Mouse (Mus musculus): Measurements from ENCODE around the gene Tssk6. TPM values are rescaled to one million over a fixed set of nuclear protein-coding genes. Genes with fewer than 3 reads are reported as not detected.
A peak's percentile ranks its signal among the peaks of the same experiment; 100 is the strongest.

The Tssk6 gene
- polyA plus RNA-seq, 1 experiment from 2014 or later: 2.7 TPM

GRCm38 (mm10) chr8:69890813-69891241 lies 11.2 kb upstream of the Tssk6 start:
- peaks cover 61% of the 10 kb centered on the region for H3K27me3 ChIP-seq (ENCODE audit: insufficient read depth, poor library complexity, severe bottlenecking)
- no peak for DNase-seq (ENCODE audit: low spot score)
- peaks cover 63% of the 10 kb centered on the region for H3K4me1 ChIP-seq
- 41% methylated on average over 19 of the region's 19 CpGs for WGBS
- H3K4me3 ChIP-seq: no peak overlapping the region
- no peak overlapping the region for H3K27ac ChIP-seq
- no peaks in the 10 kb centered on the region for H3K9me3 ChIP-seq
- peaks cover 34% of the 10 kb centered on the region for H3K36me3 ChIP-seq

DNA sequence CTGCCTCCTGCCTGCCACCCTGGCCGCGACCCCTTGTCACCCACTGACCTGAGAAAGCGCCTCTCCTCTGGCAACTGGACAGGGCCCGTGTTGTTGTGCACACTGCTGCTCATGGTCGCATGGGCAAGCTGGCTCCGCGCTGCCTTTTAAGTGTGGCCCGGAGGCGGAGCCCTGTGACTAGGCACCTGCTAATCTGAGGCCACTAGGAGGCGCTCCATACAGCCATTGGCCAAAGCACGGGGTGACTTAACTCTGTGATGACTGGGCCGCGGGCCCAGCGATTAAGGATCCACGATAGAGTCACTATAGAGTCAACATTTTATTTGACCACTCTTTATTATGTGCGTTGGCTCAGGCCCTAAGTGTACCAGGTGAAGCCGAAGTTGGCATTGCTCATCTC lies 8.1 kb upstream of the Tssk6 start:
- no peak for DNase-seq (ENCODE audit: low spot score)
- 50% methylated on average over 17 of the region's 17 CpGs for WGBS
- peaks cover 63% of the 10 kb centered on the region for H3K4me1 ChIP-seq
- H3K27me3 ChIP-seq (ENCODE audit: insufficient read depth, poor library complexity, severe bottlenecking): peaks cover 31% of the 10 kb centered on the region
- no peak overlapping the region for H3K4me3 ChIP-seq
- no peak overlapping the region; the same call in 1 of the 2 replicates for H3K27ac ChIP-seq
- peaks cover 56% of the 10 kb centered on the region for H3K36me3 ChIP-seq
- no peaks in the 10 kb centered on the region for H3K9me3 ChIP-seq

GRCm38 (mm10) chr8:69894836-69895332 lies 7.1 kb upstream of the Tssk6 start:
- Histone ChIP-seq H3K36me3 (peaks cover 63% of the 10 kb centered on the region), H3K27me3 (ENCODE audit: insufficient read depth, poor library complexity, severe bottlenecking) (peaks cover 21% of the 10 kb centered on the region), H3K27ac (peak overlapping the region; percentile 29; the same call in 1 of the 2 replicates), H3K4me3 (no peak overlapping the region), H3K9me3 (no peaks in the 10 kb centered on the region), H3K4me1 (peaks cover 59% of the 10 kb centered on the region)
- no peak for DNase-seq (ENCODE audit: low spot score)
- WGBS: 57% methylated on average over 6 of the region's 6 CpGs

- Histone ChIP-seq H3K27me3 (ENCODE audit: insufficient read depth, poor library complexity, severe bottlenecking) (peaks cover 10% of the 10 kb centered on the region), H3K9me3 (no peaks in the 10 kb centered on the region), H3K36me3 (peaks cover 63% of the 10 kb centered on the region), H3K27ac (no peak overlapping the region), H3K4me3 (no peak overlapping the region), H3K4me1 (peaks cover 65% of the 10 kb centered on the region)
- no peak for DNase-seq (ENCODE audit: low spot score)
- 64% methylated on average over 4 of the region's 4 CpGs for WGBS
Measured at GRCm38 (mm10) chr8:69895772-69896451, 6.1 kb upstream of the Tssk6 start.

DNA sequence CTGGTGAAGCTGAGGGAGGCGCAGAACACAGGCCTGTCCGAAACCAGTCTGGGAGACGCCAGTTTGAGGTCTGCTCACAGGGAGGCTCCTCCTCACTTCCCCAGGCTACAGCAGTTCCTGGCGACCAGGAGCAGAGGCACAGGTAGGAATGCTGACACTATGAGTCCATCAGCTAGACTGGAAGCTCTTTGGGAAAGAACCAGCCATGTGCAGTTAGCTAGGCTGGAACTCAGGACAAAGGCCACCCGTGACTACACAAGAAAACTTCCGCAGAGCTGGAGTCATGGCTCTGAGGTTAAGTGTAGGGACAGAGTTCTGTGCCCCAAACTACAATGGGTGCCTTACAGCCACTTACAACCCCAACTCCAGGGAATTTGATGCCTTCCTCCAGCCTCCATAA lies 4.1 kb upstream of the Tssk6 start:
- WGBS: 82% methylated on average over 6 of the region's 6 CpGs
- Histone ChIP-seq H3K36me3 (peaks cover 52% of the 10 kb centered on the region), H3K9me3 (no peaks in the 10 kb centered on the region)

DNA sequence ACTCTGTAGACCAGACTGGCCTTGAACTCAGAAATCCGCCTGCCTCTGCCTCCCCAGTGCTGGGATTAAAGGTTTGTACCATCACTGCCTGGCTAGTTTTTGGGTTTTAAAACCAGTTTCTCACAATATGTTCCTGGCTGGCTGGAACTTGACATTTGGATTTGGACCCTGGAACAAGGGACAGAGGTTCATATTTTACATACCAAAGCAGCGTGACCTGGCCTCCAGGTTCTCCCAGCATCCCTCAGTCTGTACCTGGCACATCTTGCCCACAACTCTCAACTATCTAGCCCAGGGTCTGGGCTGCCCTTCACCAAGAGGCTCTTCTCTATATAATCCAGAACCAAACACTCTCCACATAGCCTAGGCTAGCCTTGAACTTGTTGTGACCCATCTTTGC lies 2.1 kb upstream of the Tssk6 start:
- Histone ChIP-seq H3K4me3 (peak overlapping the region; percentile 78; the same call in 1 of the 2 replicates), H3K27me3 (ENCODE audit: insufficient read depth, poor library complexity, severe bottlenecking) (no peaks in the 10 kb centered on the region), H3K9me3 (no peaks in the 10 kb centered on the region), H3K4me1 (peaks cover 76% of the 10 kb centered on the region), H3K36me3 (peaks cover 33% of the 10 kb centered on the region), H3K27ac (no peak overlapping the region)
- no peak for DNase-seq (ENCODE audit: low spot score)
- WGBS: 93% methylated on average over 2 of the region's 2 CpGs

More for the DNA sequence above, 4.1 kb upstream of the Tssk6 start:
- DNase-seq (ENCODE audit: low spot score): no peak
- Histone ChIP-seq H3K4me3 (no peak overlapping the region), H3K27me3 (ENCODE audit: insufficient read depth, poor library complexity, severe bottlenecking) (no peaks in the 10 kb centered on the region), H3K4me1 (peaks cover 72% of the 10 kb centered on the region), H3K27ac (no peak overlapping the region)

GRCm38 (mm10) chr8:69900895-69901451 lies 1.0 kb upstream of the Tssk6 start:
- H3K36me3 ChIP-seq: peaks cover 28% of the 10 kb centered on the region
- 16% methylated on average over 12 of the region's 12 CpGs for WGBS
- H3K4me1 ChIP-seq: peaks cover 65% of the 10 kb centered on the region
- no peaks in the 10 kb centered on the region for H3K27me3 ChIP-seq (ENCODE audit: insufficient read depth, poor library complexity, severe bottlenecking)
- no peak for DNase-seq (ENCODE audit: low spot score)
- peak overlapping the region; percentile 97 for H3K27ac ChIP-seq
- no peaks in the 10 kb centered on the region for H3K9me3 ChIP-seq
- H3K4me3 ChIP-seq: peak overlapping the region; percentile 78

DNA sequence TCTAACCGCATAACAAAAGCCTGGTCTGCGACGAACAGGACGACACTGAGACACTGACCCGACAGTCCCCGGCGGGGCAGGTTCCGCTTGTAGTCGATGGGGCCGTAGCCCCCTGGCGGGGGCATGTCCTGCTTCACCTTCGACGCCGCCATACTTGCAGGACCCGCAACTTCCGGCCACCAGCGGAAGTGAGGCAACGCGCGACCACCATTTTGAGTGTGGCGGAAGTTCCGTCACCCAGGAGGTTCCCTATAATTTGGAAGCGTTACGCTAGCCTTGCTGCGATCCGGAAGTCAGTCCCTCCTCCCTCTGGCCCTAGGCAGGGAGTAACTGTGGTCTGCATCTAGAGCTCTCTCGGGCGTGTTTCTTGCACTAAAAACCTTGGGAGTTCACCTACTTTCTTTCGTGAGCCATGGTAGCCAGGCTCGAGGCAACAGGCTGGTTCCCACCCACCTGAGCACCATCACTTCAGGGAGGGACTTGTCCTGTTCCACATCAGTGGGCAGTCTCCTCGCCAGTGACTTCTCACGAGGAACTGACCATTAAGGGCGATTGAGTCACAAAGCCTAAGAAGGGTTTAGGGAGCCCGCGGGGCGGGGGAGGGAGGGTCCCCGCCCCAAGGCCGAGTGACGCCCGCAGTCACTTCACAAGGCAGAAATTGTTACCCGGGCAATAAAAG lies 361 bp upstream of the Tssk6 start:
- Histone ChIP-seq H3K4me3 (peak overlapping the region; percentile 78), H3K27ac (peak overlapping the region; percentile 97), H3K36me3 (peaks cover 24% of the 10 kb centered on the region), H3K9me3 (no peaks in the 10 kb centered on the region), H3K27me3 (ENCODE audit: insufficient read depth, poor library complexity, severe bottlenecking) (no peaks in the 10 kb centered on the region), H3K4me1 (peaks cover 63% of the 10 kb centered on the region)
- 3% methylated on average over 41 of the region's 41 CpGs for WGBS
- DNase-seq (ENCODE audit: low spot score): peak; percentile 99

GRCm38 (mm10) chr8:69903063-69903542 lies 1.1 kb downstream of the Tssk6 start:
- Histone ChIP-seq H3K9me3 (no peaks in the 10 kb centered on the region), H3K27me3 (ENCODE audit: insufficient read depth, poor library complexity, severe bottlenecking) (no peaks in the 10 kb centered on the region), H3K27ac (peak overlapping the region; percentile 97), H3K4me1 (peaks cover 48% of the 10 kb centered on the region), H3K36me3 (peaks cover 24% of the 10 kb centered on the region), H3K4me3 (peak overlapping the region; percentile 78)
- under 1% methylated on average over 45 of the region's 45 CpGs for WGBS
- DNase-seq (ENCODE audit: low spot score): peak; percentile 100

GRCm38 (mm10) chr8:69904096-69904495 lies 2.1 kb downstream of the Tssk6 start:
- Histone ChIP-seq H3K9me3 (no peaks in the 10 kb centered on the region), H3K36me3 (peaks cover 24% of the 10 kb centered on the region), H3K4me1 (peaks cover 43% of the 10 kb centered on the region), H3K4me3 (peak overlapping the region; percentile 78; the same call in 1 of the 2 replicates), H3K27ac (no peak overlapping the region), H3K27me3 (ENCODE audit: insufficient read depth, poor library complexity, severe bottlenecking) (no peaks in the 10 kb centered on the region)
- DNase-seq (ENCODE audit: low spot score): no peak
- WGBS: 75% methylated on average over 8 of the region's 8 CpGs

DNA sequence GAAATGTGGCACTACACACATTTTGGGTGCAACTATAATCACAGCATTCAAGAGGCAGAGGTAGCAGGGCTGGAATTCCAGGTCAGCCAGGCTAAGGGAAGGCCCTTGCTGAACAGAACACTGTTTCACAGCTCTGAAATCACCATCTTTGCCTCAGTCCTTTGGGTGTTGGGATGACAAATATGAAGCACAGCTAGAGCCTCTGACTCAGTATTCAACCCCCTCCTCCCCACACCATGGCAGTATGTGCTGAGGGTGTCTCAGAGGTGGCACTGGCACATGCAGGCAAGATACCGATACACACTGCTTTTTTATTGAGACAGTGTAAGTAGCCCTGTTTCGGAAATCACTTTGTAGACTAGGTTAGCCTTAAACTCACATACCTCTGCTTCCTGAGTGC lies 4.3 kb downstream of the Tssk6 start:
- peaks cover 30% of the 10 kb centered on the region for H3K4me1 ChIP-seq
- no peak overlapping the region for H3K4me3 ChIP-seq
- no peak for DNase-seq (ENCODE audit: low spot score)
- H3K27ac ChIP-seq: no peak overlapping the region
- WGBS: 95% methylated on average over 2 of the region's 2 CpGs
- H3K9me3 ChIP-seq: no peaks in the 10 kb centered on the region
- peaks cover 41% of the 10 kb centered on the region for H3K36me3 ChIP-seq
- H3K27me3 ChIP-seq (ENCODE audit: insufficient read depth, poor library complexity, severe bottlenecking): no peaks in the 10 kb centered on the region

DNA sequence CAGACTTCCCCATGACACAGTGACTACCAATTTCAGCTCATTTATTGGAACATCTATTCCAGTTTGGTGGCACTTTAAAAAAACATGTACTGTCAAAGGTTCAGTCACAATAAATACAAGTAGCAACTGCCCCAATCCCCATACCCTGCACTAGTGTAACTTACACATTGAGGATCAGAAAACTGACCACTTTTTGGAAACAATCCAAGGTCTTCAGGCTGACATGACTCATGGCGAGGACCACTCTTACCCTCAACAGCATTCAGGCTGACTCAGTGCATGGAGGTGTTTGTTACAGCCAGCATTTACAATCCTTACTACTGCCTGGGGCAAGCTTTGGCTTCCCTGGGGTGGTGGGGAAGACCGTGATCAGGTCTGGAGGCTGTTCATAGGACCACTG lies 5.1 kb downstream of the Tssk6 start:
- H3K27me3 ChIP-seq (ENCODE audit: insufficient read depth, poor library complexity, severe bottlenecking): no peaks in the 10 kb centered on the region
- DNase-seq (ENCODE audit: low spot score): no peak
- no peak overlapping the region for H3K27ac ChIP-seq
- H3K36me3 ChIP-seq: peaks cover 49% of the 10 kb centered on the region
- H3K4me3 ChIP-seq: no peak overlapping the region
- no peaks in the 10 kb centered on the region for H3K9me3 ChIP-seq
- H3K4me1 ChIP-seq: peaks cover 24% of the 10 kb centered on the region
- 85% methylated on average over 2 of the region's 2 CpGs for WGBS

DNA sequence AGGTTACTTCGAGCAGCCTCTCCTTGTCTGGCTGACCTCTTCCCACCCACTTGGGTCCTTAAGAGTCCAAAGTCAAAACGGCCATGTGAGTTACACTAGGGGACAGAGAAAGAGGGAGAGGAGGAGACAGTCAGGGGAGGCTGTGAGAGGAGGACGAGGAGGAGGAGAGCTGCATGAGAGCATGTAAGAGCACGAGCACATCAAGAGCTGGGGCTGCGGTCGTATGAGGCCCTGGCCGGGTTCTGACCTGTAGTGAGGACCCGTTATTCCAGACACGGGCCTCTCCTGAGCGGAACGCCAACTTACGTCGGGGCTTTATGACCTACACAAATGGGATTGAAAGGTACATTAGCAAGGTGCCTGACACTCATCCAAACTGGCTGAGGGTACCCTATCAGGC lies 9.9 kb downstream of the Tssk6 start:
- no peaks in the 10 kb centered on the region for H3K9me3 ChIP-seq
- no peaks in the 10 kb centered on the region for H3K27me3 ChIP-seq (ENCODE audit: insufficient read depth, poor library complexity, severe bottlenecking)
- 93% methylated on average over 13 of the region's 13 CpGs for WGBS

More for the DNA sequence above, 9.9 kb downstream of the Tssk6 start:
- no peak overlapping the region for H3K27ac ChIP-seq
- peaks cover 28% of the 10 kb centered on the region for H3K4me1 ChIP-seq
- no peak for DNase-seq (ENCODE audit: low spot score)
- H3K4me3 ChIP-seq: no peak overlapping the region
- peaks cover 97% of the 10 kb centered on the region for H3K36me3 ChIP-seq
